Mouse (Mus musculus): Measurements from ENCODE around the gene Il1f8. TPM values are rescaled to one million over a fixed set of nuclear protein-coding genes. Genes with fewer than 3 reads are reported as not detected.
"Not testable (repeated sequence)": the region's sequence is repeated elsewhere in the genome, so short reads cannot be mapped to it uniquely, and the experiment has no call there.

Gene Il1f8
- not detected in 2 replicates for polyA plus RNA-seq (2015; fragmentation: Nextera tagmentation; extraction: Ambion mirVana)

GRCm38 (mm10) chr2:24152861-24153260 lies at the start of gene Il1f8:
Il1f8 (plus strand) TSS chr2:24153161.
- WGBS: 69% methylated on average over 2 of the region's 2 CpGs
- Histone ChIP-seq H3K4me3 (no peak within 1 kb of the TSS), H3K27me3 (no peaks in the 10 kb centered on the region), H3K36me3 (no peaks in the 10 kb centered on the region), H3K9me3 (no peaks in the 10 kb centered on the region), H3K4me1 (no peaks in the 10 kb centered on the region), H3K27ac (no peak within 1 kb of the TSS), H3K4me2 (no peak within 1 kb of the TSS), H3K9ac (no peak within 1 kb of the TSS)
- no peak for ATAC-seq (ENCODE audit: borderline replicate concordance, extremely low read depth, low FRiP score, low TSS enrichment)

DNA sequence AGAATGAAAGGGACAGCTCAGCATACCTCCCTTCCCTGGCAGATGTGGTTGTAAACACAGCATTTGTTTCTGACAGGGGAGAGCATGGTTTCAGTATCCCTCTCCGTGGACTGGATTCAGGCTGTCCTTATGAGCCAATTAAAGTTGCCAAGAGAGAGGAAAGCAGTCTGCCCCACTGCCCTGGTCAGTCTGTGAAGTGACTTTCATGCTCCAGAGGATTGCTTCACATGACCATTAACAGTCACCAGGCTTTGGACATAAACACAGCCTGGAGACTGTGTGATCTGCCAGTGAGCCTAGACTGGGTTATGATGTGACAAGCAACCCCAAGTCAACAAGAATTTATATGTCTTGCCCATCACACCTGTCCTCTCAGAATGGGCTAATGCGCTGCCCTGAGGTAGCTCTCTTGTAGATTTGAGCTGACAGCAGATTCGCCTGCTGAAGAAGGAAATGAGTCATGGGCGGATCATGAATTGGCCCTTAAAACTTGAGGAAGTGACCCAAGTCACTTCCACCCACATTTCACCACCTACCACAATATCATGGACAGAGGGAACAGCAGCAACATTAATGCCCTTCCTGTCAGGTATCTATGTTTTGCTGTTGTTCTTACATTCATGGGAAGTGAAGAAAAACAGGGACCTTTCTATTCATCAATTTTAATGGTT lies 49.2 kb upstream of the Il1f8 start:
- 67% methylated on average over 4 of the region's 4 CpGs for WGBS
- Histone ChIP-seq H3K27me3 (no peaks in the 10 kb centered on the region), H3K36me3 (no peaks in the 10 kb centered on the region), H3K9me3 (no peaks in the 10 kb centered on the region), H3K4me1 (no peaks in the 10 kb centered on the region), H3K9ac (no peak overlapping the region), H3K27ac (no peak overlapping the region), H3K4me2 (no peak overlapping the region), H3K4me3 (no peak overlapping the region)
- ATAC-seq (ENCODE audit: borderline replicate concordance, extremely low read depth, low FRiP score, low TSS enrichment): no peak

DNA sequence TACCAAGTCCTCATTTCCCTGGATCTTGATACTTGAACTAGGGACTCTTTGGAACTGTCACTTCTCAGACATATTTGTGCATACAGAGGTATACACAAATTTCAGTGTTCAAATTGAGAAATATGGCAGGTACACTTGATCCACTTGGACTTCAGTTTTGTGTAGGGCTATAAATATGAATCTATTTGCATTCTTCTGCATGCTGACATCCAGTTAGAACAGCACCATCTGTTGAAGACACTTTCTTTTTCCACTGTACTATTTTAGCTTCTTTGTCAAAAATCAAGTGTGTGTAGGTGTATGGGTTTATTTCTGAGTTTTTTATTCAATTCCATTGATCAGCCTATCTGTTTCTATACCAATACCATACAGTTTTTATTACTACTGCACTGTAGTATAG lies 43.9 kb upstream of the Il1f8 start:
- H3K4me2 ChIP-seq: no peak overlapping the region
- no peaks in the 10 kb centered on the region for H3K9me3 ChIP-seq
- no peak overlapping the region for H3K4me3 ChIP-seq
- no peak overlapping the region for H3K9ac ChIP-seq
- H3K27ac ChIP-seq: no peak overlapping the region
- ATAC-seq (ENCODE audit: borderline replicate concordance, extremely low read depth, low FRiP score, low TSS enrichment): no peak
- H3K36me3 ChIP-seq: no peaks in the 10 kb centered on the region
- H3K27me3 ChIP-seq: no peaks in the 10 kb centered on the region
- H3K4me1 ChIP-seq: no peaks in the 10 kb centered on the region

DNA sequence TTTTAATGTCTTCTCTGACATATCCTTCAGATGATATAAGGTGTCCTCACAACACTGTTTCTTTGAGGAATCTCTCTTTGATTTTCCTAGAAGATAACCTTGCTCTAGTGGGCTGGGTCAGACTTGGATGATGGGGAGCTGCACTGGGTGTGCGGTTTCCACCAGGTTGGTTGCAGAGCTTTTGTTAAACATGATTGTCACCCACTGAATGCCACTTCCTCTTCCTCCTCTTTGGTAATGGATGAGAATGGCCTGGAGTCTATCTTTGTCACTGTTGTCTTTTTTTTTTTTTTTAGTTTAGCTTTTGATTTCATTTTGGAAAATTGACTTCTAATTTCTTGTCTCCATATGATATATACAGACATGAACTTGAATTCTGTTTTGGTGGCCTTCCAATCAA lies 18.6 kb upstream of the Il1f8 start:
- Histone ChIP-seq H3K27me3 (no peaks in the 10 kb centered on the region), H3K4me2 (no peak overlapping the region), H3K4me3 (no peak overlapping the region), H3K4me1 (no peaks in the 10 kb centered on the region), H3K9ac (no peak overlapping the region), H3K9me3 (no peaks in the 10 kb centered on the region), H3K27ac (no peak overlapping the region), H3K36me3 (no peaks in the 10 kb centered on the region)
- ATAC-seq (ENCODE audit: borderline replicate concordance, extremely low read depth, low FRiP score, low TSS enrichment): no peak
- 82% methylated on average over 1 of the region's 1 CpGs for WGBS

DNA sequence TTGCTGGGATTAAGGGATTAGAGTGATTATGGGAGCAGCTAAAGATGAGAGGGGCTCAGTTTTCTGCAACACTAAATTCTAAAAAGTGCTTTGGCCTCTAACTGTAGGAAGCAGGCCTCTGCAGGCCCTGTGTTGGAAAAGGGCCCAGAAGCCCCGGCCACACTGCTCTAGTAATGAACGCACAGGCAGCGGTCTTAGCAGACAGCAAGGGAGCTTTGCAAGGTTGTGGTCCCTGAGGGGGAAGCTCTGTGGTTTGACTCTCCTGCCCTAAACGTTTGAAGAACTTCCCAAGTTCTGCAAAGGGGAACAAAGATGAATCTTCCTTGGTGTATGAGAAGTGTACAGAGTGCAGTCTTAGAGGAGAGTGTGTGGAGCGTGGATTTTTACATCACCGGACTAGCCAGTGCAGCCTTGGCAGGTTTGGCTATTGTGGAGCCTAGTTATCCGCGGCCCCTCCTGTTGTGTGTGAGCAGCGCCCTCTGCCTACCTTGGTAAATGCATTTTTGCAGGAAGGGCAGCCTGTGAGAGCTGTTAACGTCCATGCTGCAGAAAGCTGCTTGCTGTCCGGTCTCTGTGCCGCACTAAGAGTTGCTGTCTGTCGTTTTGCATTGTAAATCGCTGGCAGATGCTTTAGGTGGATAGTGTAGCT lies 28.8 kb downstream of the Il1f8 start:
- H3K4me3 ChIP-seq; H3K36me3 ChIP-seq; H3K9ac ChIP-seq; H3K27me3 ChIP-seq; ATAC-seq (ENCODE audit: borderline replicate concordance, extremely low read depth, low FRiP score, low TSS enrichment); H3K9me3 ChIP-seq; H3K4me1 ChIP-seq; H3K27ac ChIP-seq: not testable (repeated sequence)
- 15% methylated on average over 14 of the region's 14 CpGs for WGBS
- H3K4me2 ChIP-seq: peak overlapping the region; percentile 4; the same call in 1 of the 2 replicates

DNA sequence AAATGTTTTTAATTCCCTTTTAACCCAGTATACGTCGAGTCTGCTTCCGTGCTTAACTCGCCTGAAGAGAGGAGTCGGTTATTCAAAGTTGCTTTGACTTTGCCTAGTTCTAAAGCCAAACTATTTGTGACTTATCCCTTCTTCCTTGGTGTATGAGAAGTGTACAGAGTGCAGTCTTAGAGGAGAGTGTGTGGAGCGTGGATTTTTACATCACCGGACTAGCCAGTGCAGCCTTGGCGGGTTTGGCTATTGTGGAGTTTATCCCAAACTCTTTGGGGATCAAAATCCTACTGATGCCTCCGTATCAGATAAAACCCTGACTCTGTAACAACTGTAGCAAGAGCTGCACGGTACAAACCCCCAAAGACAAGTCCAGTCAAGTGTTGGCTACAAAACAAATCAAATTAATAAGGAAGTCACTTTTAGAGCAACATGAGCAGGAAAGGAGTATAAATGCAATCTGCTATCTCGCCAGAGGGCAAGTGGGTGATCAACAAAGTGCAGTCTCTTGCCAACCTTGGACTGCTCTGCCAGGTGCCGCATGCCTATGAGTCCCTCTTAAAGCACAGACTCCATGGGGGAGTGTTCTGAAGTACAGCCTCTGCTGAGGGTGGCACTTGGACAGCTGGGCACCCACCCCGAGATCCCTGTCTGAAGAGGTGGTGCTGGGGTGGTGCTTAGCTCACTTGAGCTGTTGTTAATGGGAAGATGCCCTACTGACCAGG lies 29.6 kb downstream of the Il1f8 start:
- H3K4me3 ChIP-seq; H3K4me2 ChIP-seq; H3K4me1 ChIP-seq; ATAC-seq (ENCODE audit: borderline replicate concordance, extremely low read depth, low FRiP score, low TSS enrichment); H3K36me3 ChIP-seq; H3K27ac ChIP-seq; H3K9ac ChIP-seq; H3K9me3 ChIP-seq; H3K27me3 ChIP-seq: not testable (repeated sequence)
- WGBS: 55% methylated on average over 13 of the region's 13 CpGs

- ATAC-seq (ENCODE audit: borderline replicate concordance, extremely low read depth, low FRiP score, low TSS enrichment); H3K4me1 ChIP-seq; H3K36me3 ChIP-seq; H3K27ac ChIP-seq; H3K9ac ChIP-seq; H3K9me3 ChIP-seq; H3K4me3 ChIP-seq; H3K4me2 ChIP-seq; H3K27me3 ChIP-seq: not testable (repeated sequence)
Observed at GRCm38 (mm10) chr2:24184092-24184491, 31.1 kb downstream of the Il1f8 start.

- H3K4me2 ChIP-seq: no peak within 1 kb of the TSS
- no peak for ATAC-seq (ENCODE audit: borderline replicate concordance, extremely low read depth, low FRiP score, low TSS enrichment)
- no peaks in the 10 kb centered on the region for H3K36me3 ChIP-seq
- 93% methylated on average over 1 of the region's 1 CpGs for WGBS
- no peaks in the 10 kb centered on the region for H3K4me1 ChIP-seq
- no peak within 1 kb of the TSS for H3K27ac ChIP-seq
- H3K4me3 ChIP-seq: no peak within 1 kb of the TSS
- no peaks in the 10 kb centered on the region for H3K27me3 ChIP-seq
- H3K9me3 ChIP-seq: no peaks in the 10 kb centered on the region
- H3K9ac ChIP-seq: no peak within 1 kb of the TSS
Observed at GRCm38 (mm10) chr2:24186176-24186575, 33.2 kb downstream of the Il1f8 start, which contains the start of gene Il1f9. Il1f9 (plus strand) TSS chr2:24186476.

DNA sequence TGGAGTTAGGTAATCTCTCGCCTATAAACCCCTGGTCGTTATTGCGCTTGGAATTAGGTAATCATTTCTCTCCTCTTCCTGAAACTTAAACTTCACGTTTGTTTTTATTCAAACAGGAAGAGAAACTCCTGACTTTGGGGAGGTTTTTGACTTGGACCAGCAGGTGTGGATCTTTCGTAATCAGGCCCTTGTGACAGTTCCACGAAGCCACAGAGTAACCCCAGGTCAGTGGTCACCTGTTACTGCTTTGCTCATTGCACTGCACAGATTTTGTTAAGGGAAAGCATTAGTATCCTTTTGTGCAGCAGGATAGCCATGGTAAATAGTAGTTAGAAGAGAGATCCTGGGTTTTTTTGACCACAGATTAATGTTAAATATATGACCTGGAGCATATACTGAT lies 34.6 kb downstream of the Il1f8 start:
- Histone ChIP-seq H3K27ac (no peak overlapping the region), H3K9ac (no peak overlapping the region), H3K9me3 (no peaks in the 10 kb centered on the region), H3K36me3 (no peaks in the 10 kb centered on the region), H3K4me3 (no peak overlapping the region), H3K4me1 (no peaks in the 10 kb centered on the region), H3K4me2 (no peak overlapping the region), H3K27me3 (no peaks in the 10 kb centered on the region)
- no peak for ATAC-seq (ENCODE audit: borderline replicate concordance, extremely low read depth, low FRiP score, low TSS enrichment)
- WGBS: 60% methylated on average over 6 of the region's 6 CpGs

- Histone ChIP-seq H3K27ac (no peak overlapping the region), H3K9ac (no peak overlapping the region), H3K9me3 (no peaks in the 10 kb centered on the region), H3K4me1 (no peaks in the 10 kb centered on the region), H3K4me2 (no peak overlapping the region), H3K27me3 (no peaks in the 10 kb centered on the region), H3K36me3 (no peaks in the 10 kb centered on the region), H3K4me3 (no peak overlapping the region)
- 62% methylated on average over 1 of the region's 1 CpGs for WGBS
- ATAC-seq (ENCODE audit: borderline replicate concordance, extremely low read depth, low FRiP score, low TSS enrichment): no peak
Observed at GRCm38 (mm10) chr2:24188189-24188588, 35.2 kb downstream of the Il1f8 start.

Measured in lung, embryonic 15.5 days (tissue).